8 mouse cellular contexts compared by ENCODE assay signal in genomic region chr7:114922155-114922554, GRCm38 (mm10).
DNase-seq lines count a peak whose midpoint lies in the region; ATAC-seq and TF ChIP-seq lines count a peak whose summit lies in the region.

No protein-coding gene starts in this region.

- DNase-seq in CD4-positive, CD25-positive, alpha-beta regulatory T cell, adult 2 months (ENCODE audit: low read depth, low spot score), result peak; percentile 18
- DNase-seq in gastrocnemius, postnatal 14 days, result peak; percentile 85
- DNase-seq in left cerebral cortex, postnatal 10 days (ENCODE audit: extremely low spot score in 1 of 2, low spot score in 2 of 2), result peak; percentile 52 to 75
- peak; percentile 12 to 52 for DNase-seq in spleen, postnatal 14 days (ENCODE audit: low spot score in 2 of 2)

- no peak overlapping the region for H3K27ac ChIP-seq in cortical plate, adult 2 months (ENCODE audit: insufficient read depth, low read length)
- H3K27ac ChIP-seq in intestine, embryonic 15.5 days, result no peak overlapping the region
- H3K27ac ChIP-seq in midbrain, embryonic 12.5 days (replicated peaks), result no peak overlapping the region

- H3K36me3 ChIP-seq in intestine, embryonic 15.5 days, result no peaks in the 10 kb centered on the region
- H3K36me3 ChIP-seq in midbrain, embryonic 12.5 days, result no peaks in the 10 kb centered on the region

- intact Hi-C loops in gastrocnemius, postnatal 14 days (cut with DNase I; ENCODE audit: low total_unique reads), result loop anchor here (10.0 kb wide), 1 partner anchor 1113 kb away; the partner anchor contains the start of genes 1110004F10Rik and Sox6
- intact Hi-C loops in left cerebral cortex, postnatal 10 days (cut with DNase I), result loop anchor here (5.0 kb wide), 1 partner anchor 1110 kb away; no protein-coding TSS in a partner anchor

- H3K9ac ChIP-seq in intestine, embryonic 15.5 days, result no peak overlapping the region
- no peak overlapping the region for H3K9ac ChIP-seq in midbrain, embryonic 12.5 days (replicated peaks)

- no peaks in the 10 kb centered on the region for H3K27me3 ChIP-seq in intestine, embryonic 15.5 days (replicated peaks)
- H3K27me3 ChIP-seq in midbrain, embryonic 12.5 days, result no peaks in the 10 kb centered on the region

- H3K9me3 ChIP-seq in intestine, embryonic 15.5 days, result no peaks in the 10 kb centered on the region
- no peaks in the 10 kb centered on the region for H3K9me3 ChIP-seq in midbrain, embryonic 12.5 days

- no peak overlapping the region for H3K4me2 ChIP-seq in intestine, embryonic 15.5 days (replicated peaks)
- H3K4me2 ChIP-seq in midbrain, embryonic 12.5 days (replicated peaks), result no peak overlapping the region

- no peak for ATAC-seq in CD4-positive, CD25-positive, alpha-beta regulatory T cell, adult 4 months
- peak; percentile 58; the same call in 1 of the 2 replicates for ATAC-seq in intestine, embryonic 15.5 days
- peak; percentile 82 for ATAC-seq in midbrain, embryonic 12.5 days (ENCODE audit: low FRiP score, low read depth)

- H3K4me1 ChIP-seq in cortical plate, adult 2 months (ENCODE audit: control insufficient read depth, insufficient read depth, low read length), result no peaks in the 10 kb centered on the region
- no peaks in the 10 kb centered on the region for H3K4me1 ChIP-seq in intestine, embryonic 15.5 days (replicated peaks)
- peaks cover 5% of the 10 kb centered on the region; the same call in 1 of the 2 replicates for H3K4me1 ChIP-seq in midbrain, embryonic 12.5 days

- TF ChIP-seq POLR2A in cortical plate, adult 2 months (IDR thresholded peaks at IDR 0.05; ENCODE audit: extremely low read depth, insufficient read depth, low read length), result no peak

- H3K4me3 ChIP-seq in cortical plate, adult 2 months (ENCODE audit: insufficient read depth, low read length), result no peak overlapping the region
- H3K4me3 ChIP-seq in intestine, embryonic 15.5 days (replicated peaks), result no peak overlapping the region
- H3K4me3 ChIP-seq in midbrain, embryonic 12.5 days, result no peak overlapping the region

- peak; percentile 88 for TF ChIP-seq CTCF in cortical plate, adult 2 months (IDR thresholded peaks at IDR 0.05; ENCODE audit: extremely low read depth, insufficient read depth, low read length)

- 4% methylated on average over 3 of the region's 3 CpGs for WGBS in intestine, embryonic 15.5 days
- 17% methylated on average over 3 of the region's 3 CpGs for WGBS in midbrain, embryonic 12.5 days

Comparison
In these comparisons a context has a peak if more than half of its experiments do, and no peak if none do; other contexts are left out.
1. DNase-seq: peak in every context shown above with its lines; median percentile 85 in gastrocnemius, postnatal 14 days; 64 in left cerebral cortex, postnatal 10 days; 32 in spleen, postnatal 14 days; 18 in CD4-positive, CD25-positive, alpha-beta regulatory T cell, adult 2 months.